Mouse (Mus musculus) stomach, embryonic 15.5 days (tissue): ENCODE measurements at regions not wholly inside any gene's neighbourhood (a gene's known extent, or its start where the extent isn't known, plus 50 kb on each side); places are given as distances from the start of the nearest gene placed in this dataset.
A peak's percentile ranks its signal among the peaks of the same experiment; 100 is the strongest.

Source experiments
- ATAC-seq: fragments of 200-750 bp; cut with Nextera tagmentation; 2 replicates; pipeline ENCODE4 v1.8.0; 2017; ENCODE audit warnings: low read depth, moderate number of reproducible peaks, moderate TSS enrichment; ENCODE audit not compliant: insufficient read depth, low FRiP score
- H3K27ac ChIP-seq: fragments of 300-500 bp; sonication (generic); 2 replicates; pipeline ENCODE4 v1.5.1; 2015; ENCODE audit warnings: mild to moderate bottlenecking, inconsistent platforms
- H3K27me3 ChIP-seq: fragments of 300-500 bp; sonication (generic); replicated peaks from 2 replicates; pipeline ENCODE4 v1.6.1; 2015; ENCODE audit warnings: inconsistent platforms
- H3K36me3 ChIP-seq: fragments of 300-500 bp; sonication (generic); 2 replicates; pipeline ENCODE4 v1.6.1; 2015; ENCODE audit warnings: inconsistent platforms
- H3K4me1 ChIP-seq: fragments of 300-500 bp; sonication (generic); 2 replicates; pipeline ENCODE4 v1.6.1; 2015; ENCODE audit warnings: inconsistent platforms
- H3K4me2 ChIP-seq: fragments of 300-500 bp; sonication (generic); 2 replicates; pipeline ENCODE4 v1.6.1; 2015; ENCODE audit warnings: mild to moderate bottlenecking, inconsistent platforms
- H3K4me3 ChIP-seq: fragments of 300-500 bp; sonication (generic); replicated peaks from 2 replicates; pipeline ENCODE4 v1.5.1; 2015; ENCODE audit warnings: inconsistent platforms
- H3K9ac ChIP-seq: fragments of 300-500 bp; sonication (generic); 2 replicates; pipeline ENCODE4 v1.6.1; 2015; ENCODE audit warnings: inconsistent platforms
- H3K9me3 ChIP-seq: fragments of 300-500 bp; sonication (generic); 2 replicates; pipeline ENCODE4 v1.6.1; 2016; ENCODE audit warnings: inconsistent platforms
- WGBS: fragments of 180-500 bp; shearing (Covaris S2); methylation state at CpG from one replicate; pipeline ENCODE4 v1.1.7; 2015; 5-methylcytosine and 5-hydroxymethylcytosine counted together

- no peak overlapping the region for H3K27ac ChIP-seq
- H3K36me3 ChIP-seq = no peaks in the 10 kb centered on the region
- H3K9me3 ChIP-seq = no peaks in the 10 kb centered on the region
- no peak overlapping the region for H3K4me3 ChIP-seq
- H3K9ac ChIP-seq = no peak overlapping the region
- H3K27me3 ChIP-seq = no peaks in the 10 kb centered on the region
- no peak overlapping the region for H3K4me2 ChIP-seq
- no peak for ATAC-seq
- peaks cover 24% of the 10 kb centered on the region for H3K4me1 ChIP-seq
- WGBS = 54% methylated on average over 6 of the region's 6 CpGs
Measured at GRCm38 (mm10) chr12:12812873-12813272, 128.8 kb downstream of the Mycn start.

- Histone ChIP-seq H3K36me3 (no peaks in the 10 kb centered on the region), H3K4me1 (peaks cover 24% of the 10 kb centered on the region), H3K27ac (peak overlapping the region; percentile 81), H3K4me3 (peak overlapping the region; percentile 21; the same call in 1 of the 2 replicates), H3K4me2 (peak overlapping the region; percentile 53), H3K9ac (no peak overlapping the region), H3K27me3 (no peaks in the 10 kb centered on the region), H3K9me3 (no peaks in the 10 kb centered on the region)
- WGBS = 22% methylated on average over 7 of the region's 7 CpGs
- ATAC-seq = peak; percentile 86
Measured at GRCm38 (mm10) chr12:12810943-12811342, 130.8 kb downstream of the Mycn start.

DNA sequence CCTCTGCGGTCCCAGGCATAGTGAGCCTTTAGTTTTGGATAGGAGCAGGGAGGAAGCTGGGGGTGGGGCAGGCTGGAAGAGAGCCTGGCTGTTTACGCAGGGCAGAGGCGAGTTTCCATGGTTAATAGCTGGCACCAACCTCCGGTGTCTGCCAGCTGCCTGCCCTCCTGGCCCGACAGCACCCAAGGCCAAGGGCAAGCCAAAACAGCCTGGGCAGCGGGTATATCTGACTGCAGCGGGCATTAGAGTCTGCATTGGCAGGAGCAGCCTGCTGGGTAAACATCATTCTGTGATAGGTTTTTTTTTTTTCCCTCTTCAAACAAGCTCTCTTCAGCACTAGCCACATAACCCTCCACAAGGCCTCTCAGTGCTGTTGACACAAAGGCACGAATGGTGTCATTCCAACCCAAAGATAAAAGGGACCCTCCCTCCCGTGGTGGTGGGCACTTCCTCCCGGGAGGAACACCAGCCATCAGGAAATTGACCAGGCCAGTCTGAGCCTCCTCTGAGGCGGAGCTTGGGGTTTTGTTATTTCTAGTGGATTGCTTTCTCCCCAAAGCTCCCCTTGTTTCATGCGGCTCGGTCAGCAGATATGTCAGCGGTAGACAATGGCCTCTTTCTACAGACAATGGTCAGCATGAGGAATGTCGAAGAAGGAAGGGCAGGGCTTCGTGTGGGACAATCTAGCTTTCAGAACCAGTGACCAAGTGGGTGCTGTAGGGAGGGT is 131.4 kb downstream of the Mycn start:
- Histone ChIP-seq H3K4me1 (peaks cover 24% of the 10 kb centered on the region), H3K4me3 (peak overlapping the region; percentile 21; the same call in 1 of the 2 replicates), H3K27me3 (no peaks in the 10 kb centered on the region), H3K36me3 (no peaks in the 10 kb centered on the region), H3K27ac (peak overlapping the region; percentile 81), H3K9me3 (no peaks in the 10 kb centered on the region), H3K9ac (no peak overlapping the region), H3K4me2 (peak overlapping the region; percentile 53)
- WGBS = 8% methylated on average over 16 of the region's 16 CpGs
- ATAC-seq = peak; percentile 77

DNA sequence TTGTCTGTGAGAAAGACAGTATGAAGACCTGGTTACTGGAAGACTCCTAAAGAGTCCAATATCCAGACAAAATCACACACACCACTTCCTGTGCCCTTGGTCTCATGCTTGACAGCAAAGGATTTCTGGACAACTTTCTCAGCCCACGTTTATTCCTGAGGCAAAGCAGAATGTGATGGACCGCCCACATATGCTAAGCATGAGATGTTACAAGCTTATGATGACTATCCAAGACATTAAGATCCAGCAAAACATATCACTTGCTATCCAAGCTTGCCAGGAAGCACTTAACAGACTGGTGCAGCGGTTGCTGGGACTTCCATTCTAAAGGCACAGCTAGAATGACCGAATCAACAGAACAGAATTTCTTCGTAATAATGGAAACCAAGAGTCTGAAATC is 133.6 kb downstream of the Mycn start:
- H3K9me3 ChIP-seq = no peaks in the 10 kb centered on the region
- 83% methylated on average over 5 of the region's 5 CpGs for WGBS
- H3K27me3 ChIP-seq = no peaks in the 10 kb centered on the region
- no peak overlapping the region for H3K9ac ChIP-seq
- H3K4me3 ChIP-seq = no peak overlapping the region
- no peak overlapping the region for H3K4me2 ChIP-seq
- H3K27ac ChIP-seq = no peak overlapping the region
- peaks cover 21% of the 10 kb centered on the region for H3K4me1 ChIP-seq
- no peaks in the 10 kb centered on the region for H3K36me3 ChIP-seq
- ATAC-seq = no peak

DNA sequence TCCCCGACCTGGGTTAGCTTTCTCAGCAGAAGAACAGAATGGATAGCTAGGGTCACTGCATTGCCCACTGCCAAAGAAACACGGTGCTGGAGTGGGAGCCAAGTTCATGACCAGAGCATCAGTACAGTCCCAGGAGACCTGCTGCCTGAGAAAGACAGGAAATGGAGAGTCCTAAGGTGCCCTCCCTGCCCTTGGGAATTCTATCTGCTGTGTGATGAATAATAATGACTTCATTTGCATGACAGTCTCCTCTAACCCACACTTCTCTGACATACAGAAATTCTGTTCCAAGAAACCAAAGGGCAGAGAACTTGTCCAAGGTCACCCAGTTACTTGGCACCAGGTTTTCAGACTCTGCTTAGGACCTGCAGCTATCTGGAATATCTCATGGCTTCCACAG is 138.1 kb downstream of the Mycn start:
- WGBS = 44% methylated on average over 2 of the region's 2 CpGs
- H3K9me3 ChIP-seq = no peaks in the 10 kb centered on the region
- H3K4me3 ChIP-seq = no peak overlapping the region
- no peak overlapping the region for H3K27ac ChIP-seq
- no peak overlapping the region for H3K9ac ChIP-seq
- no peak overlapping the region for H3K4me2 ChIP-seq
- no peaks in the 10 kb centered on the region for H3K27me3 ChIP-seq
- no peak for ATAC-seq
- H3K4me1 ChIP-seq = 0 out of 2 replicates have a peak, but pooled peaks cover 3% of the 10 kb centered on the region
- no peaks in the 10 kb centered on the region for H3K36me3 ChIP-seq

- Histone ChIP-seq H3K4me2 (no peak overlapping the region), H3K9ac (no peak overlapping the region), H3K4me3 (no peak overlapping the region), H3K36me3 (no peaks in the 10 kb centered on the region), H3K9me3 (no peaks in the 10 kb centered on the region), H3K27ac (no peak overlapping the region), H3K27me3 (no peaks in the 10 kb centered on the region), H3K4me1 (0 out of 2 replicates have a peak, but pooled peaks cover 3% of the 10 kb centered on the region)
- 28% methylated on average over 11 of the region's 11 CpGs for WGBS
- ATAC-seq = no peak
Measured at GRCm38 (mm10) chr12:12802396-12802795, 139.3 kb downstream of the Mycn start.

DNA sequence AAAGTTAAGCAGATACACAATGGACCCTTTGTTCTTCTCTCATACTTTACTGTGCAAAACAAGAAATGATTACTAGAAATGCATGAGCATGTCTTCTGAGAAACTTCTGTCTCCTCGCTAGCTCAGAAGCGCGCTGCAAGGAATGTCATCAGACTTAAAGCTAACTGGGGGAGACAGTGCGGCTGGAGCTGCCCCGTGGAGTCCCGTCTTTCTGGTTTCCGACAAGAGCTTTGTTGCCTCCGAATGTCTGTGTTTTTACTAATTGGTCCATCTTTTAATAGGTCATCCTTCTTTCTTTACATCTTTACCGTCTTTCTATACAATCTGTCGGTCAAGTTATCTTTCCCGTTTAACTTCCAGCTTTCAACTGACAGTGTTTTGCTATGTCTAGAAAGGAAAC is 140.0 kb downstream of the Mycn start:
- H3K9ac ChIP-seq = no peak overlapping the region
- no peaks in the 10 kb centered on the region for H3K9me3 ChIP-seq
- no peaks in the 10 kb centered on the region for H3K27me3 ChIP-seq
- ATAC-seq = no peak
- H3K4me2 ChIP-seq = no peak overlapping the region
- no peak overlapping the region for H3K4me3 ChIP-seq
- 0 out of 2 replicates have a peak, but pooled peaks cover 3% of the 10 kb centered on the region for H3K4me1 ChIP-seq
- WGBS = 62% methylated on average over 11 of the region's 11 CpGs
- H3K27ac ChIP-seq = no peak overlapping the region
- H3K36me3 ChIP-seq = no peaks in the 10 kb centered on the region

DNA sequence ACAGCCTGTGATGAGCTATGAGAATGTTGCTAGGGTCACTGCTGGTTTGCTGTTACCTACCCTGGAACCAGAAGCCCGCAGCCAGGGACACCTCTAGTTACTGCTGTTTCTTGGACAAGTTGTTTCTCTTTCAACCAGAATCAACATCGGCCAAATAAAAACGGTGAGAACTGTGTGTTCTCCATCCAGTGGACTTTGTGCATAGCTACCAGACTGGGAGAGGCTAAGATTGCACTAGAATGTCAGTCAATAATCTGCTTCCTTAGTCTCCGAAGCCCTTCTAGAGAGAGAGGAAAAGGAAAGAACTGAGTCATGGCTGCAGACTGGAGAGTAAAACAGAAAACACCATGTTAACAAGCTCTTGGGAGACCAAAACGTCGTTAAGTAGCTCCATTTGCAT is 141.6 kb downstream of the Mycn start:
- 0 out of 2 replicates have a peak, but pooled peaks cover 3% of the 10 kb centered on the region for H3K4me1 ChIP-seq
- no peaks in the 10 kb centered on the region for H3K27me3 ChIP-seq
- no peak overlapping the region for H3K4me3 ChIP-seq
- no peaks in the 10 kb centered on the region for H3K9me3 ChIP-seq
- WGBS = 85% methylated on average over 6 of the region's 6 CpGs
- H3K27ac ChIP-seq = no peak overlapping the region
- no peak overlapping the region for H3K9ac ChIP-seq
- no peaks in the 10 kb centered on the region for H3K36me3 ChIP-seq
- ATAC-seq = no peak
- no peak overlapping the region for H3K4me2 ChIP-seq

DNA sequence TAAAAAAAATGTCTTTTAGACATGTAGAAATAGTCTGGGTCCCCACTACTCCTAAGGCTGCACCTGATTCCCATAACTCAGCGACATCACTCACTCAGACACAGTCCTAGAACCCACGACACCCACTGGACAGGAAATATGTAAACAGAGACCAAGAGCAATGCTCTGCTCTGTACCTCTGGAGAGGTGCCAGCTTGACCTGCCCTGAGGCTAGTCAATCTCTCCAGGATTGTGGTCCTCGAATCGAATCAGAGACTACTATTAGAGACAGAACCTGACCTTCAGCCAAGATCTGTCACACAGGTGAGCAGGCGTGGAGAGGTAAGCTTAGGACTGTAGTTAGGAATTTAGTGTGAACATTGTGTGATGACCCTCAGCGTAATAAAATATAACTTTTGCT is 152.7 kb downstream of the Mycn start:
- Histone ChIP-seq H3K27me3 (no peaks in the 10 kb centered on the region), H3K4me1 (peaks cover 14% of the 10 kb centered on the region), H3K4me2 (no peak overlapping the region), H3K36me3 (no peaks in the 10 kb centered on the region), H3K27ac (no peak overlapping the region), H3K4me3 (no peak overlapping the region), H3K9me3 (no peaks in the 10 kb centered on the region), H3K9ac (no peak overlapping the region)
- WGBS = 70% methylated on average over 6 of the region's 6 CpGs
- no peak for ATAC-seq

DNA sequence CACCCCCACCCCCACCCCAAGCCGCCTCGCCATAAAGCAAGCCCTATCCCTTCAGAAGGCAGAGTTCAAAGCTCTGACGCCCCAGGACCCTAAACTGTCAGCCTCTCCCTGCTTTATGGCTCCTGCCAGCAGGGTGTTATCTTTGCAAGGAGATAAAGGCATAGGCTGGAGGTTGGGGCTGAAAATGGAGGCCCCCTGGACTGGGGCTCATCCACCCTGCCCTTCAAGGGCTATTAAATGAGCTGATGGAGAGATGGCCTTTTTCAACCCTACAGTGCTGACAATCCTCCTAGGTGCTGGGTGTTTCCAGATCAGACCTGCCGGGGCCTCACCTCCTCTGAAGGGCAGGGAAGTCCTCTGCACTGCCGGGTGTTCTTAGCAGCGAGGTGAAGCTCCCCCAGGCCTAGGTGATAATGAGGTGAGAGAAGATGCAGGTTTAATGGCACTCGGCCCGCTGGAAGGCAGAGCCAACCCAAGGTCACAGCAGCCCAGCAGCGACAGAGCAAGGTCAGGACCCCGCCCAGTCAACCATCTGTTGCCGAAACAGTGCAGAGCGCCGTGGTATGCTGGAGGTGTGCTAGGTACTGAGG is 153.4 kb downstream of the Mycn start:
- Histone ChIP-seq H3K4me2 (peak overlapping the region; percentile 56), H3K4me3 (0 out of 2 replicates have a peak overlapping the region, but pooled peaks have one; percentile 19), H3K4me1 (peaks cover 14% of the 10 kb centered on the region), H3K27me3 (no peaks in the 10 kb centered on the region), H3K36me3 (no peaks in the 10 kb centered on the region), H3K27ac (no peak overlapping the region), H3K9me3 (no peaks in the 10 kb centered on the region), H3K9ac (no peak overlapping the region)
- ATAC-seq = peak; percentile 56
- WGBS = 34% methylated on average over 13 of the region's 13 CpGs

DNA sequence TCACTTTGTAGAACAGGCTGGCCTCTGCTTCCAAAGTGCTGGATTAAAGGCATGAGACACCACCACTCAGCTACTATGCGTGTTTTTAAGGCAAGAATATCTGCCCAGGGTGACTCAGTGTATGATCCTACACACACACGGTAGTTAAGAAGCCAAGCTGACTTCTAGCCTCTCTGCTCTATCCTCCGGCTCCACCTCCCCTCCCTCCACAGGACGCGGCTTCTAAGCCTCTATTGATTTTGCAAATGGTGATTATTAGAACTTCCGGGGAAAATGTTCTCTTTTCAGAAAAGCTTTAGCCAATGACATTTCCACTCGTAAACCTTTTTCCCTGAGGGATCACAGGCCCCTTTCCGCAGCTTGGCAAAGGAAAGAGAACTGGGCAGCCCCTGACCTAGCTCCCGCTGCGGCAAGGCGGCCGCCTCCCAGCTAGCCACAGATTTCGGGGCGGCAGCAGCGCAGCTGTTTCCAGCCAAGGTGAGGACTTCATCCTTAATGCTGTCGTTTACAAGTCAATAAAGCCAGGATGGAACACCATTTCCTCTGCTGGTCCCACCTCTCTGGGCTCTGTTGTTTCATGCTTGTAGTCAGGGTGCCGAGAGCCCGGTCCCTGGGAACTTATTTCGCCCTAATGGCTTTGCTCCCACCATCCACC is 154.0 kb downstream of the Mycn start:
- ATAC-seq = peak; percentile 47; the same call in 1 of the 2 replicates

DNA sequence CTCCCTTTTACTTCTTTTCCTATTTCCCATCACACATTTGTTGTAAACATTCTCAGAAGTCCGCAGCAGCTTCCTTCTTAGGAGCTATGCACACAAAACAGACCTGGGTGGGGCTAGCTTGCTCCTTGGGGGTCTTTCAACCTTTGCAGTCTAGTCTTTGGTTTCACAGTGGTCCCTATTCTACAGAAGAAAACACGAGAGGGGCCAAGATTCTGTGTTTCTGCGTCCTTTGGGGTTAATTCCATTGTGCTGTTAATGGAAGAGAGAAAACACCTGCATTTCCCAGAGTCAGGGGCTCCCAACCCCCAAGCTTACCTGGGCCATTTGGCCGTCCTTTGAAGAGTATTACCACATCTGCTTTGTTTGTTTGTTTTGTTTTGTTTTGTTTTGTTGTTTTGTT is 154.6 kb downstream of the Mycn start:
- 0 out of 2 replicates have a peak overlapping the region, but pooled peaks have one; percentile 9 for H3K27ac ChIP-seq
- H3K9me3 ChIP-seq = no peaks in the 10 kb centered on the region
- no peaks in the 10 kb centered on the region for H3K27me3 ChIP-seq
- 47% methylated on average over 4 of the region's 4 CpGs for WGBS
- H3K9ac ChIP-seq = no peak overlapping the region
- no peak for ATAC-seq
- H3K36me3 ChIP-seq = no peaks in the 10 kb centered on the region
- H3K4me3 ChIP-seq = no peak overlapping the region
- no peak overlapping the region; the same call in 1 of the 2 replicates for H3K4me2 ChIP-seq
- H3K4me1 ChIP-seq = peaks cover 14% of the 10 kb centered on the region

More for the DNA sequence above, 154.0 kb downstream of the Mycn start:
- Histone ChIP-seq H3K27me3 (no peaks in the 10 kb centered on the region), H3K9ac (no peak overlapping the region), H3K27ac (0 out of 2 replicates have a peak overlapping the region, but pooled peaks have one; percentile 9), H3K9me3 (no peaks in the 10 kb centered on the region), H3K4me2 (peak overlapping the region; percentile 56), H3K36me3 (no peaks in the 10 kb centered on the region), H3K4me3 (peak overlapping the region; percentile 19; the same call in 1 of the 2 replicates), H3K4me1 (peaks cover 14% of the 10 kb centered on the region)
- 12% methylated on average over 19 of the region's 19 CpGs for WGBS
